Mouse (Mus musculus): Measurements from ENCODE around the gene Ormdl1. TPM values are rescaled to one million over a fixed set of nuclear protein-coding genes. Genes with fewer than 3 reads are reported as not detected.

Gene Ormdl1
- total and polyA plus RNA-seq, 2 experiments from 2014 or later = 16.8 TPM

- peak; percentile 97 for DNase-seq (ENCODE audit: low spot score)
- peak within 1 kb of the TSS; percentile 70 for H3K4me2 ChIP-seq (ENCODE audit: low read depth, low read length)
- under 1% methylated on average over 44 of the region's 44 CpGs for WGBS
- H3K27ac ChIP-seq (ENCODE audit: low read depth) = peak within 1 kb of the TSS; percentile 84
- no peaks in the 10 kb centered on the region for H3K27me3 ChIP-seq (ENCODE audit: control insufficient read depth, insufficient read depth, low read length)
- no peak for TF ChIP-seq EP300 (IDR thresholded peaks at IDR 0.05; ENCODE audit: low read depth)
- TF ChIP-seq CTCF (IDR thresholded peaks at IDR 0.05; ENCODE audit: low read depth) = peak; percentile 61
- H3K4me1 ChIP-seq (ENCODE audit: control insufficient read depth, insufficient read depth) = peaks cover 7% of the 10 kb centered on the region; the same call in 1 of the 2 replicates
- peak; percentile 100 for ATAC-seq (ENCODE audit: insufficient read depth, low read depth)
- no peaks in the 10 kb centered on the region for H3K9me3 ChIP-seq (replicated peaks; ENCODE audit: control insufficient read depth, low read length)
- peak within 1 kb of the TSS; percentile 98 for H3K4me3 ChIP-seq (ENCODE audit: low read depth, low read length)
- peaks cover 8% of the 10 kb centered on the region for H3K36me3 ChIP-seq (replicated peaks; ENCODE audit: control insufficient read depth, insufficient read depth, low read length)
- H3K9ac ChIP-seq (replicated peaks; ENCODE audit: low read depth, low read length) = peak within 1 kb of the TSS; percentile 90
Observed at GRCm38 (mm10) chr1:53352327-53353261, 55.7 kb downstream of the Ormdl1 start, which contains the start of the genes Asdurf, Gm28551 and Asnsd1. Gene Asdurf, minus strand, starts transcription at chr1:53352619. Gene Gm28551, minus strand, starts transcription at chr1:53352667. Gene Asnsd1, minus strand, starts transcription at chr1:53352752.

- H3K27me3 ChIP-seq (ENCODE audit: control insufficient read depth, insufficient read depth, low read length) = no peaks in the 10 kb centered on the region
- H3K4me3 ChIP-seq (ENCODE audit: low read depth, low read length) = no peak overlapping the region
- no peak for TF ChIP-seq EP300 (IDR thresholded peaks at IDR 0.05; ENCODE audit: low read depth)
- no peak for TF ChIP-seq CTCF (IDR thresholded peaks at IDR 0.05; ENCODE audit: low read depth)
- H3K9ac ChIP-seq (replicated peaks; ENCODE audit: low read depth, low read length) = no peak overlapping the region
- no peaks in the 10 kb centered on the region for H3K9me3 ChIP-seq (replicated peaks; ENCODE audit: control insufficient read depth, low read length)
- no peak overlapping the region for H3K4me2 ChIP-seq (ENCODE audit: low read depth, low read length)
- no peaks in the 10 kb centered on the region for H3K36me3 ChIP-seq (replicated peaks; ENCODE audit: control insufficient read depth, insufficient read depth, low read length)
- H3K27ac ChIP-seq (ENCODE audit: low read depth) = no peak overlapping the region
- DNase-seq (ENCODE audit: low spot score) (no peak), ATAC-seq (ENCODE audit: insufficient read depth, low read depth) (no peak)
- H3K4me1 ChIP-seq (ENCODE audit: control insufficient read depth, insufficient read depth) = no peaks in the 10 kb centered on the region
Observed at GRCm38 (mm10) chr1:53358988-53359387, 62.1 kb downstream of the Ormdl1 start.

Other genes starting within 250 kb of the Ormdl1 start
- 1.4 and 2.4 TPM in 2 replicates for gene Mstn, start 235.5 kb upstream of the Ormdl1 start, total RNA-seq (2014; rRNA removed; ENCODE audit: low replicate concordance)
- gene Mstn, start 235.5 kb upstream of the Ormdl1 start, polyA plus RNA-seq (2015; fragmentation: Nextera tagmentation; extraction: Ambion mirVana) = 0.33 and 0.40 TPM in 2 replicates
- not detected in 2 replicates for gene 1700019A02Rik, start 109.5 kb upstream of the Ormdl1 start, total RNA-seq (2014; rRNA removed; ENCODE audit: low replicate concordance)
- not detected in 2 replicates for gene 1700019A02Rik, start 109.5 kb upstream of the Ormdl1 start, polyA plus RNA-seq (2015; fragmentation: Nextera tagmentation; extraction: Ambion mirVana)
- 1.4 and 3.9 TPM in 2 replicates for gene Pms1, start 77 bp upstream of the Ormdl1 start, total RNA-seq (2014; rRNA removed; ENCODE audit: low replicate concordance)
- 4.7 and 5.2 TPM in 2 replicates for gene Pms1, start 77 bp upstream of the Ormdl1 start, polyA plus RNA-seq (2015; fragmentation: Nextera tagmentation; extraction: Ambion mirVana)
- 3.7 TPM in 1 of 2 replicates, not detected in the other for gene Gm28778, start within 50 bp of the Ormdl1 start, total RNA-seq (2014; rRNA removed; ENCODE audit: low replicate concordance)
- not detected in 2 replicates for gene Gm28778, start within 50 bp of the Ormdl1 start, polyA plus RNA-seq (2015; fragmentation: Nextera tagmentation; extraction: Ambion mirVana)
- gene Osgepl1, start 16.5 kb downstream of the Ormdl1 start, total RNA-seq (2014; rRNA removed; ENCODE audit: low replicate concordance) = 15.5 and 21.3 TPM in 2 replicates
- 49.2 and 51.8 TPM in 2 replicates for gene Osgepl1, start 16.5 kb downstream of the Ormdl1 start, polyA plus RNA-seq (2015; fragmentation: Nextera tagmentation; extraction: Ambion mirVana)
- not detected in 2 replicates for gene Asdurf, start 55.5 kb downstream of the Ormdl1 start, total RNA-seq (2014; rRNA removed; ENCODE audit: low replicate concordance)
- gene Asdurf, start 55.5 kb downstream of the Ormdl1 start, polyA plus RNA-seq (2015; fragmentation: Nextera tagmentation; extraction: Ambion mirVana) = 4.6 and 15.4 TPM in 2 replicates
- not detected in 2 replicates for gene Gm28551, start 55.6 kb downstream of the Ormdl1 start, total RNA-seq (2014; rRNA removed; ENCODE audit: low replicate concordance)
- gene Gm28551, start 55.6 kb downstream of the Ormdl1 start, polyA plus RNA-seq (2015; fragmentation: Nextera tagmentation; extraction: Ambion mirVana) = 0.12 TPM in 2 replicates
- 34.7 and 35.9 TPM in 2 replicates for gene Asnsd1, start 55.7 kb downstream of the Ormdl1 start, total RNA-seq (2014; rRNA removed; ENCODE audit: low replicate concordance)
- 65.3 and 66.6 TPM in 2 replicates for gene Asnsd1, start 55.7 kb downstream of the Ormdl1 start, polyA plus RNA-seq (2015; fragmentation: Nextera tagmentation; extraction: Ambion mirVana)

Measured in heart, postnatal 0 days (tissue).